Mouse (Mus musculus): ENCODE results near the gene Morn4.

- TF ChIP-seq KAT2A (conservative IDR thresholded peaks at IDR 0.05; ENCODE audit: low read depth, low read length) (no peak), CTCF (IDR thresholded peaks at IDR 0.05 in 2 of 3, conservative IDR thresholded peaks at IDR 0.05 in 1 of 3; ENCODE audit: control insufficient read depth in 1 of 3, insufficient read depth in 1 of 3, low read depth in 2 of 3, low read length in 3 of 3, poor library complexity in 1 of 3, severe bottlenecking in 1 of 3) (peak; percentile 98 to 99 (median 99))
Observed at GRCm38 (mm10) chr19:42026158-42026557, 60.0 kb downstream of the Morn4 start.

Data from MEL (cell line).